In genomic region chr7:126922624-126923060, GRCm38 (mm10) we compare ENCODE assay signal across 7 mouse cellular contexts. TPM values are rescaled to one million over a fixed set of nuclear protein-coding genes. Genes with fewer than 3 reads are reported as not detected.
DNase-seq lines count a peak whose midpoint lies in the region; ATAC-seq lines count a peak whose summit lies in the region.

TSS of gene Tmem219 (minus strand) at chr7:126922917.

- DNase-seq in MN1 (ENCODE audit: low spot score) = peak; percentile 84
- peak; percentile 14 for DNase-seq in adrenal gland, postnatal 25 days
- DNase-seq in gastrocnemius, adult 8-10 months (ENCODE audit: low spot score in 2 of 2) = peak; percentile 57 to 64
- peak; percentile 64 for DNase-seq in hindbrain, embryonic 14.5 days (ENCODE audit: low spot score)
- peak in 1 of 2 experiments; percentile 37 for DNase-seq in left cerebral cortex, postnatal 25 days (ENCODE audit: low spot score in 2 of 2)
- DNase-seq in testis, postnatal 14 days (ENCODE audit: low spot score) = peak; percentile 67

- intact Hi-C loops in left cerebral cortex, postnatal 25 days (cut with DNase I) = no loop called here

- no peak for ATAC-seq in hindbrain, embryonic 14.5 days (ENCODE audit: low FRiP score)
- ATAC-seq in megakaryocyte-erythroid progenitor cell, adult 5-6 weeks (replicated peaks; ENCODE audit: low FRiP score, low TSS enrichment, poor library complexity, severe bottlenecking) = no peak

- no peak within 1 kb of the TSS; the same call in 1 of the 2 replicates for H3K4me2 ChIP-seq in hindbrain, embryonic 14.5 days (replicated peaks)

- no peak within 1 kb of the TSS for H3K9ac ChIP-seq in hindbrain, embryonic 14.5 days

- no peaks in the 10 kb centered on the region for H3K27me3 ChIP-seq in hindbrain, embryonic 14.5 days (ENCODE audit: control insufficient read depth, insufficient read depth, low read length)

- H3K4me1 ChIP-seq in hindbrain, embryonic 14.5 days (replicated peaks; ENCODE audit: control insufficient read depth, insufficient read depth, low read length) = no peaks in the 10 kb centered on the region; the same call in 1 of the 2 replicates

- H3K27ac ChIP-seq in hindbrain, embryonic 14.5 days = peak within 1 kb of the TSS; percentile 56; the same call in 1 of the 2 replicates

- WGBS in hindbrain, embryonic 14.5 days = 12% methylated on average over 5 of the region's 5 CpGs

- no peak within 1 kb of the TSS for H3K4me3 ChIP-seq in hindbrain, embryonic 14.5 days (replicated peaks; ENCODE audit: low read length)

- no peaks in the 10 kb centered on the region for H3K9me3 ChIP-seq in hindbrain, embryonic 14.5 days (ENCODE audit: control insufficient read depth, low read length)

- H3K36me3 ChIP-seq in hindbrain, embryonic 14.5 days (replicated peaks; ENCODE audit: control insufficient read depth, insufficient read depth) = no peaks in the 10 kb centered on the region

RNA-seq across cellular contexts. Expression of gene Tmem219, which starts in this region (rescaled TPM):
- 21.7 and 34.5 TPM in 2 replicates for total RNA-seq in adrenal gland, postnatal 25 days (2021)
- total RNA-seq in gastrocnemius, adult 8-10 months (2022) = 10 to 100 TPM in 3 of 4 experiments, 1 to 10 TPM in 1; 9.3 to 13.4 (median 12.0) TPM
- polyA plus RNA-seq in hindbrain, embryonic 14.5 days (2014; fragmentation: Nextera tagmentation; extraction: Ambion mirVana) = 28.0 and 29.3 TPM in 2 replicates
- total RNA-seq in left cerebral cortex, postnatal 25 days (2021) = 10 to 100 TPM; 20.2 to 22.3 TPM
- total RNA-seq in megakaryocyte-erythroid progenitor cell, adult 5-6 weeks (2014; fragmentation: Nextera tagmentation) = 22.0 and 27.2 TPM in 2 replicates
- total RNA-seq in megakaryocyte-erythroid progenitor cell, adult 5-6 weeks (2017) = 9.2 and 17.9 TPM in 2 replicates
